Mouse (Mus musculus) kidney, adult 2 months (tissue): ENCODE results near the gene Zfp85. TPM values are rescaled to one million over a fixed set of nuclear protein-coding genes. Genes with fewer than 3 reads are reported as not detected.
"Not testable (repeated sequence)": the region's sequence is repeated elsewhere in the genome, so short reads cannot be mapped to it uniquely, and the experiment has no call there.

ENCODE experiments used
- DNase-seq: peaks from one replicate; pipeline ENCODE4 v3.0.0; 2021
- H3K27ac ChIP-seq: fragments of 200-500 bp; 2 replicates; pipeline ENCODE4 v1.5.1; 2012; ENCODE audit warnings: low read depth, low read length, control low read depth, inconsistent platforms; ENCODE audit not compliant: insufficient read depth
- H3K27me3 ChIP-seq: fragments of 200-500 bp; replicated peaks from 2 replicates; pipeline ENCODE4 v1.6.1; 2012; ENCODE audit warnings: mild to moderate bottlenecking, moderate library complexity, low read length, inconsistent platforms; ENCODE audit not compliant: control insufficient read depth, insufficient read depth
- H3K36me3 ChIP-seq: fragments of 200-500 bp; 2 replicates; pipeline ENCODE4 v1.6.1; 2012; ENCODE audit warnings: mild to moderate bottlenecking, moderate library complexity, low read length, inconsistent platforms; ENCODE audit not compliant: control insufficient read depth, insufficient read depth
- H3K4me1 ChIP-seq: fragments of 200-500 bp; 2 replicates; pipeline ENCODE4 v1.6.1; 2011; ENCODE audit warnings: low read length; ENCODE audit not compliant: control insufficient read depth, insufficient read depth
- H3K4me3 ChIP-seq: fragments of 200-500 bp; 2 replicates; pipeline ENCODE4 v1.5.1; 2011; ENCODE audit warnings: mild to moderate bottlenecking, low read depth, low read length, control low read depth; ENCODE audit not compliant: insufficient read depth
- CTCF ChIP-seq: fragments of 200-500 bp; conservative IDR thresholded peaks from 2 replicates; pipeline ENCODE4 v1.5.1; 2011; ENCODE audit warnings: low read depth, mild to moderate bottlenecking, control low read depth, low read length, moderate library complexity, mixed read lengths; ENCODE audit not compliant: insufficient read depth, insufficient read length
- POLR2A ChIP-seq: fragments of 200-500 bp; IDR thresholded peaks from one replicate; pipeline ENCODE4 v1.6.1; 2011; ENCODE audit warnings: low read depth, low read length, control low read depth
- WGBS: fragments of 180-500 bp; shearing (Covaris S2); methylation state at CpG from one replicate; pipeline ENCODE4 v1.1.7; 2018; 5-methylcytosine and 5-hydroxymethylcytosine counted together
- polyA plus RNA-seq: library from polyadenylated mRNA; depleted of rRNA; stranded (reverse); fragments of >200 nt; gene quantifications from 2 replicates; pipeline ENCODE4 v1.2.3, GENCODE M21; 2012; rRNA removed

The Zfp85 gene
- polyA plus RNA-seq = 0.53 and 0.58 TPM in 2 replicates

- TF ChIP-seq CTCF (no peak), POLR2A (no peak)
- 0 out of 2 replicates have a peak, but pooled peaks cover 3% of the 10 kb centered on the region for H3K4me1 ChIP-seq
- peak within 1 kb of the TSS; percentile 71 for H3K4me3 ChIP-seq
- peak; percentile 77 for DNase-seq
- H3K36me3 ChIP-seq = no peaks in the 10 kb centered on the region
- H3K27ac ChIP-seq = peak within 1 kb of the TSS; percentile 71
- no peaks in the 10 kb centered on the region for H3K27me3 ChIP-seq
- 4% methylated on average over 24 of the region's 24 CpGs for WGBS
Measured at GRCm38 (mm10) chr13:67754333-67755306, at the start of gene Zfp85. Gene Zfp85, minus strand, starts transcription at chr13:67755228.

- not testable (repeated sequence) for H3K36me3 ChIP-seq, H3K4me3 ChIP-seq, H3K27me3 ChIP-seq, H3K4me1 ChIP-seq, DNase-seq, H3K27ac ChIP-seq
- WGBS = 84% methylated on average over 3 of the region's 3 CpGs
Measured at GRCm38 (mm10) chr13:67799151-67799550, 44.1 kb upstream of the Zfp85 start.

- DNase-seq = no peak
- Histone ChIP-seq H3K36me3 (no peaks in the 10 kb centered on the region), H3K27me3 (no peaks in the 10 kb centered on the region), H3K27ac (no peak overlapping the region), H3K4me3 (no peak overlapping the region), H3K4me1 (no peaks in the 10 kb centered on the region)
- TF ChIP-seq POLR2A = no peak
- no peak for TF ChIP-seq CTCF
- 90% methylated on average over 3 of the region's 3 CpGs for WGBS
Measured at GRCm38 (mm10) chr13:67798618-67799017, 43.6 kb upstream of the Zfp85 start.

- TF ChIP-seq POLR2A = no peak
- TF ChIP-seq CTCF = no peak
- Histone ChIP-seq H3K36me3 (no peaks in the 10 kb centered on the region), H3K27ac (no peak overlapping the region), H3K27me3 (no peaks in the 10 kb centered on the region), H3K4me3 (no peak overlapping the region), H3K4me1 (no peaks in the 10 kb centered on the region)
- no peak for DNase-seq
- 93% methylated on average over 10 of the region's 10 CpGs for WGBS
Measured at GRCm38 (mm10) chr13:67791921-67792455, 37.0 kb upstream of the Zfp85 start.

GRCm38 (mm10) chr13:67779265-67780221 is 24.5 kb upstream of the Zfp85 start, which contains the start of gene Zfp493:
Gene Zfp493, plus strand, starts transcription at chr13:67779693.
- Histone ChIP-seq H3K36me3 (no peaks in the 10 kb centered on the region; the same call in 1 of the 2 replicates), H3K27ac (no peak within 1 kb of the TSS), H3K4me3 (peak within 1 kb of the TSS; percentile 87), H3K4me1 (no peaks in the 10 kb centered on the region), H3K27me3 (no peaks in the 10 kb centered on the region)
- no peak for TF ChIP-seq CTCF
- TF ChIP-seq POLR2A = no peak
- 11% methylated on average over 26 of the region's 26 CpGs for WGBS
- DNase-seq = peak; percentile 86

GRCm38 (mm10) chr13:67763031-67763768 is 8.2 kb upstream of the Zfp85 start:
- Histone ChIP-seq H3K4me1 (no peaks in the 10 kb centered on the region), H3K4me3 (no peak overlapping the region)
- 89% methylated on average over 2 of the region's 2 CpGs for WGBS

More at GRCm38 (mm10) chr13:67763031-67763768, 8.2 kb upstream of the Zfp85 start:
- Histone ChIP-seq H3K36me3 (no peaks in the 10 kb centered on the region), H3K27ac (no peak overlapping the region), H3K27me3 (no peaks in the 10 kb centered on the region)
- TF ChIP-seq CTCF = no peak
- no peak for TF ChIP-seq POLR2A
- no peak for DNase-seq
